Mouse (Mus musculus): ENCODE measurements around the gene Tmem236.

Gene Tmem236

DNA sequence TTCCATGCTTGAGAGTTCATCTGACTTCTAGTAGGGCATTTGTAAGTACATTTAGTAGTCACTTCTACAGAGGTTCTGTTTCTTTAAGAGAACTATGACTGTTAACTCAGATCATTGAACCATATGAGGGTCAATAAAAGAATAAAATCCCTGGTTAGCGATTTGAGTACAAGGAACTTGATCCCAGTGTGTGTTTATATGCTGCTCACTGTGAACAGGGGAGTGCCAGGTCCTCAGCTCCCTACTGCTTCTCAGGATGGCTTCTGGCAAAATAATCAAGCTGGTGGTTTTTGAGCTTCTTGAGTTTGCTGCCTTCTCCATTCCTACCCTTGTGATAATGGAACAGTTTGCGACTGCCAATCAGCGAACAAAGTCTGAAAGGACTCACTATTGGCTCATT, at the start of gene Tmem236:
Tmem236 (plus strand) TSS at position 190 of the 400 bp plus-strand sequence.
- no peak for DNase-seq (ENCODE audit: low spot score in 2 of 2)

- no peak for DNase-seq (ENCODE audit: low spot score in 2 of 2)
Measured at GRCm38 (mm10) chr2:14126387-14126786, 47.9 kb upstream of the Tmem236 start.

DNA sequence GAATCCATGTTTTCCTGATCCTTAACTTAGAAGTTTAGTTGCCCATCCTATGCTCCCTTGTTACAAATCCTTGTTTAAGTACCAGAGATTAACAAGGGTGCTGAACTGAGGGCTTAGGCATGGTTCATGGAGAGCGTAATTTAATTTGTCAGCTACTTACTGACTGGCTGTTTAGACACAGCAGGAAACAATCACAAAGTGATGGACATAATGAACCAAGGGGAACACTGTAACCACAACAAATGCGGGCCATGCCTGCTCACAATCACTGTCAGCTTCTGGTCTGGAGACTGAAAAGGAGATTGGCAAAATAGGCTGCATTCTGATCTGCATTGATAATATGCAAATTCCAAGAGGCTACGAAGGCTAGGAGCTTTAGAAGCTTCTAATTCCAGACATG, 46.7 kb upstream of the Tmem236 start:
- no peak for DNase-seq (ENCODE audit: low spot score in 2 of 2)

GRCm38 (mm10) chr2:14130641-14131339, 43.5 kb upstream of the Tmem236 start:
- no peak for DNase-seq (ENCODE audit: low spot score in 2 of 2)

GRCm38 (mm10) chr2:14132468-14133326, 41.6 kb upstream of the Tmem236 start:
- DNase-seq (ENCODE audit: low spot score in 2 of 2): no peak

DNA sequence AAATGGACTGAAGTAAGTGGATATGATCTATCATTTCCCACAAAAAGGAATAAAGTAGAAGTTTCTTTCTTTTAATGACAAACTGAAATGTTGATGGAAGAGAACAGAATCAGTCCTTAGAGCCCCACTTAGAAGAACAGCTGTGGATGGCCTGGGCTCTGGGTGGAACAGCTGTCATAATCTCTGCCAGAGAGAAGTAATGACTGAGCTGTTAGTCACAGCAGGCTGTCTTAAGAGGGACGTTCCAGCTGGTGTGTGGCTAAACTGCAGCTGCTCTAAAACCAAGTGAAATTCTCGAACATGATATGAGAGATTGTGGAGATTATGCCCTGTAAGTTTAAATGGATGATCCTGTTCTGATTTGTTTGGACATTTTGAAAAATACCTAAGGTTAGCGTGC, 37.4 kb upstream of the Tmem236 start:
- DNase-seq (ENCODE audit: low spot score in 2 of 2): no peak

DNA sequence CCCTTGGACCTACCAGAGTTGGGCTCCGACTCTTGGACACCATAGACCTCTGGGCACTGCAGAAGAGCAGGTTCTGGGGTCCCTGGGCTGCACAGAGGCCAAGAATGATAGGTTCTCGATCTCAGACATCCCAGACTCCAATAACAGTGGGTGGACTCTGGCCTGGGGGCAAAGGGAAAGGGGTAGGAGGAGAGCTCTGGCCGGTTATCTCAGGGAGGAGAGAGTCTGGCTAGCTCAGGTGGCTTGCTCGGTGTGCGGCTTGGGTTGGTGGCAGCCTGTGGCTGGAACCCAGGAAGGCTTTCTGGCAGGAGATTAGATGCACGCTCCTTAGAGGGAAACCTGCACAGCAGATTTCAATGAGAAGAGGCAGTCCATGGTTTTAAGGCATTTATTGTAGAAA, 34.7 kb upstream of the Tmem236 start:
- DNase-seq (ENCODE audit: low spot score in 2 of 2): no peak

GRCm38 (mm10) chr2:14140044-14140443, 34.3 kb upstream of the Tmem236 start:
- no peak for DNase-seq (ENCODE audit: low spot score in 2 of 2)

DNA sequence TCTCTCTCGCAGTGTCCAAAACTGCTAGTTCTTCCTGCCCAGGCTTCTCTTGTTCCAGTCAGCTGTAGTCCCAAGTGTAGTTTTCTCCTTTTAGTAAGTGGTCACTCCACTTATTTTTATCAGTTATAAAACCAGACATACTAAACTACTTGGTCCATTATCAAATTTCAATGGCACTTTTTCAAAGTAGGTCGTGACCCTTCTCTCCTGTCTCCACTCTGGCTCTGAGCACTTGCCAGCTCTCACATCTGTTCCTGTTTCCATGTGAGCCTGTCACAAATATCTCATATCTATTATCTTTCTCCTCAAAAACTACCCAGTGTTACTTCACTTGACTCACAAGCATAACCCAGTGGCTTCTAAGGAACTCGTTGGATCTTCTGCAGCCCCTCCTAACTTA, 29.0 kb upstream of the Tmem236 start:
- DNase-seq (ENCODE audit: low spot score in 2 of 2): no peak

- DNase-seq (ENCODE audit: low spot score in 2 of 2): no peak
Measured at GRCm38 (mm10) chr2:14146913-14147312, 27.4 kb upstream of the Tmem236 start.

GRCm38 (mm10) chr2:14150829-14151228, 23.5 kb upstream of the Tmem236 start:
- DNase-seq (ENCODE audit: low spot score in 2 of 2): no peak

GRCm38 (mm10) chr2:14151854-14152253, 22.5 kb upstream of the Tmem236 start:
- DNase-seq (ENCODE audit: low spot score in 2 of 2): no peak

- DNase-seq (ENCODE audit: low spot score in 2 of 2): no peak
Measured at GRCm38 (mm10) chr2:14159047-14159446, 15.3 kb upstream of the Tmem236 start.

- no peak for DNase-seq (ENCODE audit: low spot score in 2 of 2)
Measured at GRCm38 (mm10) chr2:14159756-14160155, 14.6 kb upstream of the Tmem236 start.

GRCm38 (mm10) chr2:14164459-14165030, 9.8 kb upstream of the Tmem236 start:
- no peak for DNase-seq (ENCODE audit: low spot score in 2 of 2)

GRCm38 (mm10) chr2:14165066-14165465, 9.3 kb upstream of the Tmem236 start:
- no peak for DNase-seq (ENCODE audit: low spot score in 2 of 2)

DNA sequence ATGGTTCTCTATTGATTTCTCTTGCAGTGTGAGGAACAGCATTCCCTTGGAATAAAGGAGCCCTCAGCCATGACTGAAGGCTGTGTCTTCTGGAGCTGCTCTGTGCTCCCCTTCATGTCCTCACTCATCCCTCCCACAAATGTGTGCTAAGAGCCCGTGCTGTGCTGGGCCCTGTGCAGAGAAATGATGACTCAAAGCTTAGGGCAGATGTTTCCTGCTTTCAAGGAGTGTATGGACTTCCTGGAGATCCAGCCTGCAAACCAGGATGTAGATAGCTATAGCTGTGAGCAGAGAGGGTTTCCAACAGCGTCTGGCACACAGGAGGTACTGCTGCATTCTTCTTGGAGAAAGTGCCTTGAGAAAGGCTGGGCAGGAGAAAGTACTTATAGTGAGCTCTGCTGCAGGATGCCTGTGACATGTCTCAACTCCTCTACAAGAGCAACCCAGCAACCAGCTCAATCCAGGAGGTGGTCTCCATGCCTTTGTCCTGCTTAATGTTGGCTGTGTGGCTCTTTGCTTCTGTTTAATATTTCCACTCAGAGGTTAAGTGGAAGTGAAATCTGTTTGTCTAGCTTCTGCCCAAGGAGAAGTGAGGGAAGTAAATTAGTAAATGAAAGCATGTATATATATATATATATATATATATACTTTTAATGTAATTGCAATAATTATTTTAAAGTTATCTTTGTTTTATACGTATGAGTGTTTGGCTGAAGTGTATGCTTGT, 8.5 kb upstream of the Tmem236 start:
- DNase-seq (ENCODE audit: low spot score in 2 of 2): no peak

GRCm38 (mm10) chr2:14167721-14168120, 6.6 kb upstream of the Tmem236 start:
- no peak for DNase-seq (ENCODE audit: low spot score in 2 of 2)

DNA sequence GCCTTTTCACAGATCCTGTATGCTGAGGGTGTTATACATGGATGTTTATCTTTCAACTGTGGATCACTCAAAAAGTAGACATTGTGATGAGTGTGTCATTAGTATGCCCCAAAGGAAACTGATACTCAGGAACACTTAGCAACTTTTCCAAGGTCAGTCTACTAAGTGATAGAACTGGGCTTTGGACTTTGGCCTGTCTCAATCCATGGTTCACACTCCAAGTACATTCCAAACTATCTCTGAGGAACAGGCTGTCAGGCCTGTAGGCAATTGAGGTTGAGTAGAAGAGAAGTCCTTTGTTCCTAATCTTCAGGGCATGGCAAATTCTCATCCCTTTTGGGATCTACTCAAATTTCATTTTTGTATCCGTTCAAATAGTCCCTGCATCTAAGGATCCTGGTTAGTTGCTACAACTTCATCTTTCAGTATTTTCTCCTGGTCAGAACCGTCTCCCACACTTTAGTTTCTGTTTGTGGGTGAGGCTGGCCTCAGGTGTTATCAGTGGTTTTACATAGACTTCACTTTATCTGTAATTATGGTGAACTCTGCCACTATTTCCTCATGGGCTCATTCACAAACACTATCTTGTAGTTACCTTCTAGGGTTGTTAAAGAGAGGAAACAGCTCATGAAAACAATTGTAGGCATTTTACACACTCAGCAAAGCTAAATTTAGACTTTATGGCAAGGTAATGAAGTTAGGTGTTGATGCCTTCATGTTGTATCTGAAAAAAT, 2.3 kb downstream of the Tmem236 start:
- no peak for DNase-seq (ENCODE audit: low spot score in 2 of 2)

DNA sequence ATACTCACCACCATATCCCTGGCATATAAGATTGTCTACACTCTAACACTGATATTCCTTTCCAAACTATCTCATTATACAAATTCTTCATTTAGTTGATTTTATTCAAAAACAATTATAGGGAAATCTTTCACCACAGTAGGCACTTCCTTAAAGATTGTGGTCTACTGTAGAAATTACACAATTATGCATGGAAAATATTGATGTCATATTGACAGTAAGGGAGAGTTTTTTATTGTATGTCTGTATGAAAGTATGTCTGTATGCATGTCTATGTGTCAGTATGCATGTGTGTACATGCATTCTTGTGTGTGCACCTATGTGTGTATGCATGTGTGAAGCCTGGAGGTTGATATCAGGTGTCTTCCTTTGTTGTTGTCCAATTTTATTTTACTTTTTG, 10.1 kb downstream of the Tmem236 start:
- DNase-seq (ENCODE audit: low spot score in 2 of 2): no peak

DNA sequence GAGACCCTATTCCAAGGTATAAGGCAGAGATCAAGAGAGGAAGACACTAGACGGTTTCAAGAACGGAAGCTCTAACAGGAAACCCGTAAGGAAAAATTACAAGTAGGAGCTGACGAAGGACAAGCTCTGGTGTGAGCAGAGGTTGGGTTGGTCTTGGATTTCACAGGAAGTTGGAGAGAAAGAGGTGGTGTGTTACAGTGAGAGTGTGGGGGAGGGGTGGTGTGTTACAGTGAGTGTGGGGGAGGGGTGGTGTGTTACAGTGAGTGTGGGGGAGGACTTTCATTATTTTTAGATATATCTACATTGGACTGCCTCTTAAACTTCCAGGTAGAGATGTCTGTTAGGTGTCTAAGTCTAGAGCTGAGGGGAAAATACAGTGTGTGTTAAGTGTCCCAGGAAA, 16.4 kb downstream of the Tmem236 start:
- DNase-seq (ENCODE audit: low spot score in 2 of 2): no peak
